Mouse (Mus musculus) spleen, postnatal 36 days (tissue): Measurements from ENCODE around the gene Plvap.
A peak's percentile ranks its signal among the peaks of the same experiment; 100 is the strongest.

Experiments
- DNase-seq, 2 experiments: peaks; one replicate each; pipeline ENCODE4 v3.0.0; 2022; ENCODE audit warnings: low spot score in 2 of 2, mixed read lengths in 1 of 2

Gene Plvap

GRCm38 (mm10) chr8:71467201-71467600, 44.4 kb downstream of the Plvap start:
- DNase-seq, result no peak

GRCm38 (mm10) chr8:71466198-71466597, 45.4 kb downstream of the Plvap start:
- DNase-seq, result no peak

GRCm38 (mm10) chr8:71465733-71466132, 45.8 kb downstream of the Plvap start:
- no peak for DNase-seq

- DNase-seq, result peak; percentile 98 to 99
These were observed 46.7 kb downstream of the Plvap start, which contains the start of gene Mrpl34 for GRCm38 (mm10) chr8:71464513-71465500. Gene Mrpl34, plus strand, starts transcription at chr8:71464959.

- peak; percentile 93 to 95 for DNase-seq
These were observed 48.1 kb downstream of the Plvap start, which contains the start of gene Abhd8 for GRCm38 (mm10) chr8:71463188-71464033. Gene Abhd8, minus strand, starts transcription at chr8:71463655.

GRCm38 (mm10) chr8:71462786-71463185, 48.8 kb downstream of the Plvap start:
- peak; percentile 69 to 73 for DNase-seq

GRCm38 (mm10) chr8:71462191-71462590, 49.4 kb downstream of the Plvap start:
- DNase-seq, result no peak

GRCm38 (mm10) chr8:71461152-71461840, 50.3 kb downstream of the Plvap start:
- no peak for DNase-seq

GRCm38 (mm10) chr8:71460716-71461115, 50.8 kb downstream of the Plvap start:
- no peak for DNase-seq

GRCm38 (mm10) chr8:71457659-71458270, 53.8 kb downstream of the Plvap start:
- DNase-seq, result no peak

- DNase-seq, result no peak
These were observed 54.6 kb downstream of the Plvap start for GRCm38 (mm10) chr8:71456906-71457305.

GRCm38 (mm10) chr8:71454668-71455067, 56.9 kb downstream of the Plvap start:
- no peak for DNase-seq

- DNase-seq, result no peak
These were observed 58.9 kb downstream of the Plvap start for GRCm38 (mm10) chr8:71452669-71453068.

- no peak for DNase-seq
These were observed 59.8 kb downstream of the Plvap start for GRCm38 (mm10) chr8:71451777-71452176.

- no peak for DNase-seq
These were observed 60.2 kb downstream of the Plvap start for GRCm38 (mm10) chr8:71451337-71451736.
